Mouse (Mus musculus) forebrain, embryonic 10.5 days (tissue): ENCODE data around the gene Abca17. TPM values are rescaled to one million over a fixed set of nuclear protein-coding genes. Genes with fewer than 3 reads are reported as not detected.

Experiments used
- DNase-seq: peaks from one replicate; pipeline ENCODE4 v3.0.0-alpha.2; 2017; ENCODE audit warnings: low spot score; ENCODE audit errors: extremely low spot score
- H3K27ac ChIP-seq: fragments of 300-500 bp; sonication (generic); 2 replicates; pipeline ENCODE4 v1.5.1; 2016; ENCODE audit warnings: mild to moderate bottlenecking
- H3K27me3 ChIP-seq: fragments of 300-500 bp; sonication (generic); 2 replicates; pipeline ENCODE4 v1.6.1; 2016; ENCODE audit warnings: mild to moderate bottlenecking; ENCODE audit not compliant: poor library complexity, severe bottlenecking
- H3K36me3 ChIP-seq: fragments of 300-500 bp; sonication (generic); replicated peaks from 2 replicates; pipeline ENCODE4 v1.6.1; 2016; ENCODE audit warnings: mild to moderate bottlenecking, moderate library complexity
- H3K4me1 ChIP-seq: fragments of 300-500 bp; sonication (generic); 2 replicates; pipeline ENCODE4 v1.6.1; 2016
- H3K4me3 ChIP-seq: fragments of 300-500 bp; sonication (generic); 2 replicates; pipeline ENCODE4 v1.5.1; 2016; ENCODE audit warnings: mild to moderate bottlenecking, moderate library complexity
- H3K9me3 ChIP-seq: fragments of 300-500 bp; sonication (generic); 2 replicates; pipeline ENCODE4 v1.6.1; 2016; ENCODE audit warnings: mild to moderate bottlenecking, moderate library complexity
- WGBS: fragments of 180-500 bp; shearing (Covaris S2); methylation state at CpG from one replicate; pipeline ENCODE4 v1.1.7; 2016; 5-methylcytosine and 5-hydroxymethylcytosine counted together
- polyA plus RNA-seq: library from polyadenylated mRNA; unstranded; fragments of >200 nt; fragmentation: Nextera tagmentation; extraction: Ambion mirVana; gene quantifications from 2 replicates; pipeline ENCODE4 v1.2.1, GENCODE M21; 2016

Gene Abca17
- polyA plus RNA-seq, 1 experiment from 2014 or later = not detected

- Histone ChIP-seq H3K4me3 (peak overlapping the region; percentile 85; the same call in 1 of the 2 replicates), H3K4me1 (peaks cover 19% of the 10 kb centered on the region), H3K27ac (peak overlapping the region; percentile 96), H3K27me3 (no peaks in the 10 kb centered on the region), H3K36me3 (peaks cover 26% of the 10 kb centered on the region), H3K9me3 (no peaks in the 10 kb centered on the region; the same call in 1 of the 2 replicates)
- DNase-seq = no peak
- WGBS = 97% methylated on average over 2 of the region's 2 CpGs
Observed at GRCm38 (mm10) chr17:24252329-24252728, 98.5 kb downstream of the Abca17 start.

- Histone ChIP-seq H3K9me3 (no peaks in the 10 kb centered on the region; the same call in 1 of the 2 replicates), H3K4me3 (peak within 1 kb of the TSS; percentile 85), H3K27me3 (no peaks in the 10 kb centered on the region), H3K4me1 (peaks cover 19% of the 10 kb centered on the region), H3K36me3 (peaks cover 35% of the 10 kb centered on the region), H3K27ac (peak within 1 kb of the TSS; percentile 96)
- under 1% methylated on average over 48 of the region's 48 CpGs for WGBS
- peak; percentile 97 for DNase-seq
Observed at GRCm38 (mm10) chr17:24251320-24252069, 99.4 kb downstream of the Abca17 start, which contains the start of gene Ccnf. TSS of gene Ccnf (minus strand) at chr17:24251484.

- H3K27ac ChIP-seq = peak overlapping the region; percentile 96
- H3K4me3 ChIP-seq = peak overlapping the region; percentile 85
- H3K27me3 ChIP-seq = no peaks in the 10 kb centered on the region
- under 1% methylated on average over 32 of the region's 32 CpGs for WGBS
- peaks cover 40% of the 10 kb centered on the region for H3K36me3 ChIP-seq
- peaks cover 19% of the 10 kb centered on the region for H3K4me1 ChIP-seq
- no peak for DNase-seq
- no peaks in the 10 kb centered on the region; the same call in 1 of the 2 replicates for H3K9me3 ChIP-seq
Observed at GRCm38 (mm10) chr17:24250988-24251319, 99.9 kb downstream of the Abca17 start.

- no peaks in the 10 kb centered on the region for H3K27me3 ChIP-seq
- 94% methylated on average over 2 of the region's 2 CpGs for WGBS
Observed at GRCm38 (mm10) chr17:24248641-24249040, 102.2 kb downstream of the Abca17 start.

GRCm38 (mm10) chr17:24244061-24244460, 106.8 kb downstream of the Abca17 start:
- no peaks in the 10 kb centered on the region for H3K27me3 ChIP-seq
- no peaks in the 10 kb centered on the region for H3K4me1 ChIP-seq
- H3K36me3 ChIP-seq = peaks cover 95% of the 10 kb centered on the region
- H3K27ac ChIP-seq = no peak overlapping the region
- peaks cover 15% of the 10 kb centered on the region for H3K9me3 ChIP-seq
- no peak overlapping the region for H3K4me3 ChIP-seq
- DNase-seq = no peak
- WGBS = 97% methylated on average over 8 of the region's 8 CpGs

More at GRCm38 (mm10) chr17:24248641-24249040, 102.2 kb downstream of the Abca17 start:
- H3K9me3 ChIP-seq = peaks cover 13% of the 10 kb centered on the region
- no peak overlapping the region for H3K4me3 ChIP-seq
- no peak for DNase-seq
- H3K4me1 ChIP-seq = peaks cover 19% of the 10 kb centered on the region
- H3K27ac ChIP-seq = no peak overlapping the region
- peaks cover 59% of the 10 kb centered on the region for H3K36me3 ChIP-seq

GRCm38 (mm10) chr17:24243311-24243969, 107.4 kb downstream of the Abca17 start:
- Histone ChIP-seq H3K4me3 (no peak overlapping the region), H3K27me3 (no peaks in the 10 kb centered on the region), H3K9me3 (peaks cover 15% of the 10 kb centered on the region), H3K4me1 (no peaks in the 10 kb centered on the region), H3K36me3 (peaks cover 95% of the 10 kb centered on the region), H3K27ac (no peak overlapping the region)
- 84% methylated on average over 4 of the region's 4 CpGs for WGBS
- DNase-seq = no peak

- Histone ChIP-seq H3K9me3 (no peaks in the 10 kb centered on the region), H3K27me3 (no peaks in the 10 kb centered on the region), H3K4me1 (no peaks in the 10 kb centered on the region), H3K36me3 (peaks cover 100% of the 10 kb centered on the region), H3K4me3 (no peak overlapping the region), H3K27ac (no peak overlapping the region)
- no peak for DNase-seq
- 97% methylated on average over 7 of the region's 7 CpGs for WGBS
Observed at GRCm38 (mm10) chr17:24236921-24237320, 113.9 kb downstream of the Abca17 start.

GRCm38 (mm10) chr17:24236479-24236878, 114.4 kb downstream of the Abca17 start:
- Histone ChIP-seq H3K4me3 (no peak overlapping the region), H3K36me3 (peaks cover 100% of the 10 kb centered on the region), H3K9me3 (no peaks in the 10 kb centered on the region), H3K27ac (no peak overlapping the region), H3K27me3 (no peaks in the 10 kb centered on the region), H3K4me1 (no peaks in the 10 kb centered on the region)
- no peak for DNase-seq
- 91% methylated on average over 1 of the region's 1 CpGs for WGBS

- DNase-seq = no peak
- Histone ChIP-seq H3K4me1 (no peaks in the 10 kb centered on the region), H3K36me3 (peaks cover 99% of the 10 kb centered on the region), H3K27me3 (no peaks in the 10 kb centered on the region), H3K9me3 (no peaks in the 10 kb centered on the region), H3K4me3 (no peak overlapping the region), H3K27ac (no peak overlapping the region)
- WGBS = 95% methylated on average over 7 of the region's 7 CpGs
Observed at GRCm38 (mm10) chr17:24227941-24228340, 122.9 kb downstream of the Abca17 start.

- no peak overlapping the region for H3K27ac ChIP-seq
- no peak overlapping the region for H3K4me3 ChIP-seq
- H3K9me3 ChIP-seq = no peaks in the 10 kb centered on the region
- DNase-seq = no peak
- H3K4me1 ChIP-seq = no peaks in the 10 kb centered on the region
- H3K27me3 ChIP-seq = no peaks in the 10 kb centered on the region
- H3K36me3 ChIP-seq = peaks cover 98% of the 10 kb centered on the region
- WGBS = 93% methylated on average over 8 of the region's 8 CpGs
Observed at GRCm38 (mm10) chr17:24226721-24227120, 124.1 kb downstream of the Abca17 start.

- DNase-seq = no peak
- H3K36me3 ChIP-seq = peaks cover 89% of the 10 kb centered on the region
Observed at GRCm38 (mm10) chr17:24225851-24226250, 125.0 kb downstream of the Abca17 start.

GRCm38 (mm10) chr17:24224741-24225140, 126.1 kb downstream of the Abca17 start:
- Histone ChIP-seq H3K4me1 (peaks cover 11% of the 10 kb centered on the region), H3K27ac (no peak overlapping the region), H3K36me3 (peaks cover 78% of the 10 kb centered on the region), H3K4me3 (no peak overlapping the region), H3K9me3 (no peaks in the 10 kb centered on the region), H3K27me3 (no peaks in the 10 kb centered on the region)
- DNase-seq = no peak
- WGBS = 89% methylated on average over 10 of the region's 10 CpGs

More at GRCm38 (mm10) chr17:24225851-24226250, 125.0 kb downstream of the Abca17 start:
- Histone ChIP-seq H3K4me3 (no peak overlapping the region), H3K27me3 (no peaks in the 10 kb centered on the region), H3K9me3 (no peaks in the 10 kb centered on the region), H3K4me1 (peaks cover 5% of the 10 kb centered on the region), H3K27ac (no peak overlapping the region)
- 90% methylated on average over 5 of the region's 5 CpGs for WGBS

- no peak for DNase-seq
- H3K4me1 ChIP-seq = peaks cover 21% of the 10 kb centered on the region
- H3K4me3 ChIP-seq = no peak overlapping the region
- WGBS = 93% methylated on average over 5 of the region's 5 CpGs
- no peaks in the 10 kb centered on the region for H3K27me3 ChIP-seq
- H3K9me3 ChIP-seq = no peaks in the 10 kb centered on the region
- H3K36me3 ChIP-seq = peaks cover 77% of the 10 kb centered on the region
- no peak overlapping the region for H3K27ac ChIP-seq
Observed at GRCm38 (mm10) chr17:24223513-24223912, 127.4 kb downstream of the Abca17 start.
